Mouse (Mus musculus): ENCODE measurements around the gene Mob3c. TPM values are rescaled to one million over a fixed set of nuclear protein-coding genes. Genes with fewer than 3 reads are reported as not detected.
A peak's percentile ranks its signal among the peaks of the same experiment; 100 is the strongest.

Gene Mob3c
- total RNA-seq, 4 experiments from 2014 or later: 3.2 to 4.1 (median 3.4) TPM

- no peak for DNase-seq (ENCODE audit: low spot score)
Observed at GRCm38 (mm10) chr4:115832040-115832439, 4.1 kb downstream of the Mob3c start.

- no peak for DNase-seq (ENCODE audit: low spot score)
Observed at GRCm38 (mm10) chr4:115835576-115835975, 7.7 kb downstream of the Mob3c start.

DNA sequence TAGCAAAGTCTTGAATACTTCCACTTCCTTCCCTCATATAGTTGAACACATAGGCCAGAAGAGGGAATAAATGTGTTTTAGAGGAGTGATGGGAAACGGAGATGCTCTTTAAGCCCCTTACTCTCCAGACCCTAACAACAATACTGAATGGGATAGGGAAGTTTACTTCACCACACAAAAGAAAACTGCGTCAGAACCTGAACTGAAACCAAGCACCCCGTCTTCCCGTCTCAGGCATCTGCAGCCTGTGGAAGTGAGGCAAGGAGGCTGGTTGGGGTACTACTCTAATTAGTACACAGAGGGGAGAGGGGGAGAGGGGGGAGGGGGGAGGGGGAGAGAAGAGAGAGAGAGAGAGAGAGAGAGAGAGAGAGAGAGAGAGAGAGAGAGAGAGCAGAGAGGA is 10.3 kb downstream of the Mob3c start:
- DNase-seq (ENCODE audit: low spot score): no peak

DNA sequence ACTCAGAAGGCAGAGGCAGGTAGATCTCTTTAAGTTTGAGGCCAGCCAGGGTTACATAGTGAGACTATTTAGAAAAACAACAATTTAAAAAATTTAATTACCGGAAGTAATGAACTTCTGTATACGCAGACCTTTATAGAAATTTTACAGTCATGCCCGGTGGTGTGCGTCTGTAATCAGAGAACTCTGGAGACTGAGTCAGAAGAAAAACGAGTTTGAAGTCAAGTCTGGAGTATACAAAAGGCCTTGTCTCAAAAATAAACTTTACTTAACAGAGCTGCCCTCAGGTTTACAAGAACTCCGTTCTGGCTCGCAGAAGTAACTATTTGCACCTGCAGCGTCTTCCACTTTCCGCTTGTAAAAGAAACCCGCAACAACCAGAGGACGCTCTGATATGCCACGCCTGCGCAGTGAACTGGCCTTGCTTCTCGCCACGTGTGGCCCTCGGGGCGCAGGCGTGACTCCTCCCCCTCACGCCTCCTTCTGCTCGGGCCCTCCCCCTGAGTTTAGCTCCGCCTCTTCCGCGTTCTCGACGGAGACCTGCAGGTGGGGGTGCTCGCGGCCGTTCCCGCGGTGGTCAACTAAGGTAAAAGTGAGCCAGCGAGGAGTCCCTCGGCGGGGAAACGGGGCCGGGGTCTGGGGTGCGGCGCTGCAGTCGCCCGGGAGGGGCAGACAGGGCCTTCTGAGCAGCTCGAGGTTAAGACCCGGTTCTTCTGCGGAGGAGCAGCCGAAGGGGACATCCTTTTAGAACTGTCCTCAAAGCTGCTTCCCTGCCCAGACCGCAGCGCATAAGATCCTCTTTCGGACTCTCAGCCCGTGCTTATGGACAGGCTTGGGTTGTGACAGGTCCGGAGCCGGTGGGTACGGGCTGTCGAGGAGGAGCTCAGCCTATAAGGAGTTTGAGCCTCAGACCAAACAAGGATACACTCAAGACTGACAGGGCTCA is 11.1 kb downstream of the Mob3c start, which contains the start of gene Mknk1:
TSS of gene Mknk1 (plus strand) at position 503 of the 946 bp plus-strand sequence.
- peak; percentile 90 for DNase-seq (ENCODE audit: low spot score)

GRCm38 (mm10) chr4:115839956-115840355 is 12.1 kb downstream of the Mob3c start:
- no peak for DNase-seq (ENCODE audit: low spot score)

DNA sequence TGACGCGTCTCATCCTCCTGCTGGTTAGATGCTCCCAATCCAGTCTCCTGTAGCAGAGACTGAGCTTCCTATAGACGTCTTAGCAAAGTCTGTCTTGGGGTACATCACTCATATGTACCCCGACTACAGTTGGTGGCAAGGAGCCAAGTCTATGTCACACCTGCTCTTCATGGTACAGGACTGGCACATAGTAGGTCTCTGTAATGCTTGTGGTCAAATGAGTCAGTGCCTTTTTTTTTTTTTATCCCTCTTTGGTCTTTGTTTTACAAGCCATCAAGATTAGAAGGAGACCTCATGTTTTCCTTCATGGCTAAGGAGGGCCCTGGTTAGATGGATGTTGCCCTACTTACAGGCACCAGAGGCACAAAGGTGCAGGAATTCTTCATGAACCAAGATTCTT is 12.9 kb downstream of the Mob3c start:
- no peak for DNase-seq (ENCODE audit: low spot score)

- DNase-seq (ENCODE audit: low spot score): peak; percentile 53
Observed at GRCm38 (mm10) chr4:115846656-115847055, 18.8 kb downstream of the Mob3c start.

DNA sequence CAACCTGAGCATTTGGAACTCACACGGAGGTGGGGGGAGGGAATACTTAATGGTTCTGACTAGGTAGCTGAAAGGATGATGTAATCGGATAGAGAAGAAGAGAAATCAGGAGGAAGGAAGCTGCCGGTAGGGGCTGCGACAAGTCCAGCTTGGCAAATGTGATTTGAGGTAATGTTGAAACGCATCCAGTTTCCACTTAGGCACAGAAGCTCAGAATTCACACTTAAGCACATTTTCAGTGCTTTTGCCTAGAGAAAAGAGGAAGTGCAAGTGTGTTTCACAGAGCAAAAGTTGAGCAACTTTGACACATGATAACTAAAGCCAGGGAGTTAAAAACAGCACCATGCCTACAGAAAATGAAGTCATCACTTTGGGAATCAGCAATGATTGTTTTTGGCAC is 19.5 kb downstream of the Mob3c start:
- DNase-seq (ENCODE audit: low spot score): no peak

GRCm38 (mm10) chr4:115848083-115848482 is 20.2 kb downstream of the Mob3c start:
- DNase-seq (ENCODE audit: low spot score): no peak

- no peak for DNase-seq (ENCODE audit: low spot score)
Observed at GRCm38 (mm10) chr4:115848990-115849677, 21.2 kb downstream of the Mob3c start.

- DNase-seq (ENCODE audit: low spot score): no peak
Observed at GRCm38 (mm10) chr4:115850111-115850510, 22.2 kb downstream of the Mob3c start.

DNA sequence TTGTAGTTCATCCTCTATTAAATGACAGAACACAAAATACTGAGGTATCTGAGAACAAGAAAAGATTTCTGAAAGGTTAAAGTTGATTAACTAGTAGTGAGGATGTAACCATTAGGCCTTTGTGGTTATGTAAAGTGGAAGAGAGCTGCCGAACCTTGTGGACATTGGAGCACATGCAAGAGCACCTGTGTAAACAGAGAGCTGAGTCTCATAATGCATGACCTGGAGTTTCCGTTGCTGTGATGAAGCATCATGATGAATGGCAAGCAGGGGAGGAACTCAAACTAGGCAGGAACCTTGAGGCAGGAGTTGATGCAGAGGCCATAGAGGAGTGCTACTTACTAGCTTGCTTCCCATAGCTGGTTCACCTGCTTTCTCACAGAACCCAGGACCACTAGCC is 22.7 kb downstream of the Mob3c start:
- no peak for DNase-seq (ENCODE audit: low spot score)

- DNase-seq (ENCODE audit: low spot score): no peak
Observed at GRCm38 (mm10) chr4:115851569-115851968, 23.7 kb downstream of the Mob3c start.

GRCm38 (mm10) chr4:115855100-115855499 is 27.2 kb downstream of the Mob3c start:
- no peak for DNase-seq (ENCODE audit: low spot score)

- no peak for DNase-seq (ENCODE audit: low spot score)
Observed at GRCm38 (mm10) chr4:115855609-115856008, 27.7 kb downstream of the Mob3c start.

- no peak for DNase-seq (ENCODE audit: low spot score)
Observed at GRCm38 (mm10) chr4:115856282-115856681, 28.4 kb downstream of the Mob3c start.

- DNase-seq (ENCODE audit: low spot score): no peak
Observed at GRCm38 (mm10) chr4:115857293-115857883, 29.5 kb downstream of the Mob3c start.

- no peak for DNase-seq (ENCODE audit: low spot score)
Observed at GRCm38 (mm10) chr4:115863352-115863751, 35.5 kb downstream of the Mob3c start.

DNA sequence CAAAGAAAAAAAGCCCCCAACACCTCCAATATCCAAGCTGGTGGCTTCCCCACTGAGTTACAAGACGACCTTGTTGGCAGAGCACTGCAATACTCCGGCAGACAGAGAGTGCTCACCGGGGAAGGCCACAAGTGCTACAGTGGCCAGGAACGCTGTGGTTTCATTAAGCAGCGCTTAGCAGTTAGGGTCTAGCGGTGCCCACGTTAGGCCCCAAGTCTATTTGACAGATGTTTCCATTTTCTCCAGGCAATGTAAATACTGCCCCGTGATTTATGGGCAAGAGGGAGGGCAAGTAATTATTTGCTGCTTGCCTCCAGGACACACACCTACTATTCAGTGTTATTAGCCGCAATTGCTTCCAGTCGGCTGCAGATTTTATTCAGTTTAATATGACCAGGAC is 36.0 kb downstream of the Mob3c start:
- DNase-seq (ENCODE audit: low spot score): no peak

GRCm38 (mm10) chr4:115869512-115870210 is 41.8 kb downstream of the Mob3c start:
- no peak for DNase-seq (ENCODE audit: low spot score)

- no peak for DNase-seq (ENCODE audit: low spot score)
Observed at GRCm38 (mm10) chr4:115873231-115873630, 45.3 kb downstream of the Mob3c start.

- no peak for DNase-seq (ENCODE audit: low spot score)
Observed at GRCm38 (mm10) chr4:115878216-115878678, 50.4 kb downstream of the Mob3c start.
